Mouse (Mus musculus): ENCODE measurements around the gene Olfr959.

Gene Olfr959

DNA sequence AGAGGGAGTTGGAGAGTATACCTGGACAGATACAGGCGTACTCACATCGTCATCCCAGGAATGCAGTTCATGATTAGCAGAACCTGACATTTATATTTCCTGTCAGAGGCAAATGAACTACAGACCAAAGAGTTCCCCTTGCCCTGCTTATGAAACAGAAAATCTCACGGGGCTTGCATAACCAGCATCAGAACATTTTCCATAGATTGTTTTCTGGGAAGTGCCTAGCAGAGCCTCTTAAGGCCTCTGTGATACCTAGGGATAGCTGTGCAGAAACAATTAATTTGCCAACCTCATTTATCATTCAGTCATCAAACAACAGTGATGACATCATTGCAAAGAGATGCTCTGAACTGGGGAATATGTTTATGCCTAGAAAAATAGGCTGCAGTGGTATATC is at the start of gene Olfr959:
Gene Olfr959, minus strand, starts transcription at position 101 of the 400 bp plus-strand sequence.
- no peak for DNase-seq (ENCODE audit: low spot score)

GRCm38 (mm10) chr9:39624711-39625110 is 49.3 kb upstream of the Olfr959 start:
- DNase-seq (ENCODE audit: low spot score): no peak

- DNase-seq (ENCODE audit: low spot score): no peak
Observed at GRCm38 (mm10) chr9:39623783-39624182, 48.4 kb upstream of the Olfr959 start.

GRCm38 (mm10) chr9:39621073-39621472 is 45.7 kb upstream of the Olfr959 start, which contains the start of gene Olfr960:
Olfr960 (plus strand) TSS chr9:39621373.
- no peak for DNase-seq (ENCODE audit: low spot score)

- DNase-seq (ENCODE audit: low spot score): no peak
Observed at GRCm38 (mm10) chr9:39611953-39612352, 36.6 kb upstream of the Olfr959 start.

GRCm38 (mm10) chr9:39610355-39610754 is 35.0 kb upstream of the Olfr959 start, which contains the start of gene Olfr148:
Olfr148 (plus strand) TSS chr9:39610655.
- no peak for DNase-seq (ENCODE audit: low spot score)

- no peak for DNase-seq (ENCODE audit: low spot score)
Observed at GRCm38 (mm10) chr9:39608497-39608896, 33.1 kb upstream of the Olfr959 start.

- no peak for DNase-seq (ENCODE audit: low spot score)
Observed at GRCm38 (mm10) chr9:39603999-39604453, 28.7 kb upstream of the Olfr959 start, which contains the start of gene AW551984. AW551984 (minus strand) TSS chr9:39604403.

- DNase-seq (ENCODE audit: low spot score): no peak
Observed at GRCm38 (mm10) chr9:39603333-39603845, 28.0 kb upstream of the Olfr959 start.

- no peak for DNase-seq (ENCODE audit: low spot score)
Observed at GRCm38 (mm10) chr9:39602536-39603332, 27.4 kb upstream of the Olfr959 start.

DNA sequence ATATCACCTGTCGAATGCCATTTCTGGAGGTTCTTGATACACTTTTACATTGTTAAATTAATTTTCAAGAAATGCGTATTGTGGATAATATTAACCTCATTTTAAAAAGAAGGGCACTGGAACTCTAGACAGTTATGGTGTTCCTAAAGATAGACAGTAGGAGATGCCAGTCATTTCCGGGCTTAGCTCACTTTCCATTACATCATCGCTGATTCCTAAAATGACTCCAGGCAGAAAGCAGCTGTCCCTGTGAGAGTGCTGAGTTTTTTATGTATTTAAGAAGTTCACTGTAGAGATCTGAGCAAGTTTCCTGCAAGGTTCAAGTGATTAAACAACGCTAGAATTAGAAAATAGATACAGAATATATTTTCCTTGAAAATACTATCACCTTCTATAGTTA is 1.7 kb upstream of the Olfr959 start:
- DNase-seq (ENCODE audit: low spot score): no peak

DNA sequence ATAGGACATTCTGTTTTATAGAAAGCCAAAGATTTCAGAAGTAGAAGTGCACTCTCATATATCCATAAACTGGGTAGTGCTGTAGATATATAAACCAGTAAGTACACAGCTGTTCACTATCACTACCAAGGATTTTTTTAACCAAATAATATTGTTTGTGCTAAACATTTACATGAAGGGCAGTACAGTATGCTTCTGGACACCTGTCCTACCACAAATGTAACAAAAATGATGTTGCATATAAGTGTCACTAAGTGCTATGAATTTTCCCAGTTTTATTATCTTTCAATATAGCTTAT is 17.1 kb downstream of the Olfr959 start:
- DNase-seq (ENCODE audit: low spot score): no peak

DNA sequence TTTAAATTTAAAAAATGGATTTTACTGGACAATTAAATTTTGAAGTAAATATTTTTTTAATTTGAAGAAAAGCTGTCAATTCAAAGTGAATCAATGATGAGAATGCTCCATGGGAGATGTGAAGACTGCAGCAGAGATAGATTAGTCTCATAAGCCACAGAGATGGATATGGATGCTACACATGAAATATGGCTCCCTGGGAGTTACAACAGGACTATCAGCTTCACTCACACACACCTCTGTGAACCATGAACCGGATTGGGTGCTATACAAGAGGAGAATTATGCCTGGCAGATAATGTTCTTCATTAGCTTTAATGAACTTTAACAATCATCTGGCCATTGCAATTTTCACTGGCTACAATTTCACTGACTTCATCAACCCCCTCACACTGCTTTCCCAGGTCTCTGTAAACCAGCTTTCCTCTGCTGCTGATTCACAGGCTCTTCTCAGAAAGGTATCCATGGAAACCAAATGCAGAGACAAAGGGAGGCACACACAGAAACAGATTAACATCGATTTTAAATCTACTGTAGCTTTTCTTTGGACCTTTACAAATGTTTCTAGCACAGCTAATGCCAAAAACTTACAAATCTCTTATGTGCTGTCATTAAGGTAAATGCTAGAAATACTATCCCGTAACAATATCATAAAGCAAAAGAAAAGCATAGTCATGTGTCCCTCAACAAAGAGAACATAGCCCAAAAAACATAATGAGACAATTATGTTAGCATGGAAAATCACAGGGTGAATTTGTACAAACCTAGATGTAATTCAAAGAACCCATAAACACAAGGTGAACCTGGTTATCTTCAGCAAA is 17.6 kb downstream of the Olfr959 start:
- no peak for DNase-seq (ENCODE audit: low spot score)

DNA sequence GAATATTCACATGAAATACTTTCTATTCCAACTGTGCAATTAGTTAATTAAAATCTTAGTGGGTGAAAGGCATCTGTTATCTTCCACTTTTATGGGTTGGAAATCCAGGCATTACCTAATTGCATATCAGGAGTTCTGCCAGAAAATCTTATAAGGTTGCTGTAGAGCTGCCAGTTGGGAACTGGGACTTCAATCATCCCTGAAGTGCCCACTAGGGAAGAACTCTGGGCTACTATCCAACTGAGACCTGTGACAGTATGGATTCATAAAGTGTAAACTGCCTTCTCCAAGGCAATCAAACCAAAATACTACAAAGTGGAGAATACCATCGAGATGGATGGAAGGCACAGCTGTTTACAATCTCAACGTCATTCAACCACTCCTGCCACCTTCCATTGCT is 21.4 kb downstream of the Olfr959 start, which contains the start of gene Olfr958:
Gene Olfr958, minus strand, starts transcription at position 109 of the 400 bp plus-strand sequence.
- DNase-seq (ENCODE audit: low spot score): no peak

DNA sequence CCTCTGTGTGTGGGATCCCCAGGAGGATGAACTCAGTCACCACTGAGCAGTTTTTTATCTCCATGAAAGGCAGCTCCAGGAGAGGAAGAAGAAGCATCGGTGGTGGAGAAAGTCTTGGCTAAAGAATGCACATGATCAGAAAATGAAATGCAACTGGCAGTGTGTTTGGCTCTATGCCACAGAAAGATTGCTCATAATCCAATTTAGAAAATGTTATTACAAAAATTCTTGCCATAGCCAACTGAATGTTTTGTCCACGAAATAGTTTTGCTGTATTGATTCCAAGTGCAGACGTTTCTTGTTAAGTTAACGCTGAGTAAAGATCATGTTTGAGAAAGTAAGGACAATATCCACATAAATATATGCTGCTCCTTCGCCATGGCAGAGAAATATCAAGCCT is 24.6 kb downstream of the Olfr959 start:
- DNase-seq (ENCODE audit: low spot score): no peak

DNA sequence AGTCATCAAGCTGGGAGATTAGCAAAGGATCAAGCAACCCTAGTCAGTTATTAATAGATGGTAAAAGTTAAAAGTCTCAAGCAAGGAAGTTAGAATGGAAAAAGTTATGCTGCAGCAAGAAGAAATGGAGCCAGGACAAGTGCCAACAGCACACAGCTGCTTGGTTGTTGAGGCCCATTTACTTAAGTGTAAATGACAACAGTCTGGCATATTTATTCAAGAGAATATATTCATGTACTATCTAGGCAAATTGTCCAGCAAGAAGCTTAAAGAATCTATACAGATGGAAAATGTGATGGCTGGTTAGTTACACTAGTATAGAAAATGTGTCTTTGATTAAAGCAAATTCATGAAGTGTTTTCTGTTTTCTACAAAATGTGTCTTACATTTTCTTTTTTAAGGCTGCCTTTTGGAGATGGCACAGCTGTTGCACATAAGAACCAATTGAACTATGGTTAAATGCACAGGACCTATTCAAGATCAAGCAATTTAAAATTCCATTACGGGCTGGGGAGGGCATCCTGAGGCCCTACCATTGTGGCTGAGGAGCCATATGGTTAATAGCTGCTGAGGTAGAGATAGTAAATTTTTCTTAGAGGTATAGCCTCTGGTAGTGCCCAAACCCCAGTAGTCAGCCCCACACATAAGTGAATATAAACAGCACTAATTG is 51.6 kb downstream of the Olfr959 start:
- DNase-seq (ENCODE audit: low spot score): no peak
